Mouse (Mus musculus) stomach, embryonic 16.5 days (tissue): ENCODE results near the gene Trmt1. TPM values are rescaled to one million over a fixed set of nuclear protein-coding genes. Genes with fewer than 3 reads are reported as not detected.
A peak's percentile ranks its signal among the peaks of the same experiment; 100 is the strongest.

ENCODE experiments used
- ATAC-seq: fragments of 200-750 bp; cut with Nextera tagmentation; 2 replicates; pipeline ENCODE4 v1.8.0; 2017; ENCODE audit warnings: moderate number of reproducible peaks, moderate TSS enrichment; ENCODE audit not compliant: insufficient read depth, low FRiP score
- H3K27ac ChIP-seq: fragments of 300-500 bp; sonication (generic); 2 replicates; pipeline ENCODE4 v1.5.1; 2014; ENCODE audit warnings: low read length
- H3K27me3 ChIP-seq: fragments of 300-500 bp; sonication (generic); 2 replicates; pipeline ENCODE4 v1.6.1; 2014; ENCODE audit warnings: low read length, control low read depth, mixed read lengths; ENCODE audit not compliant: control insufficient read depth, insufficient read depth
- H3K36me3 ChIP-seq: fragments of 300-500 bp; sonication (generic); 2 replicates; pipeline ENCODE4 v1.6.1; 2014; ENCODE audit warnings: low read length; ENCODE audit not compliant: control insufficient read depth, insufficient read depth
- H3K4me1 ChIP-seq: fragments of 300-500 bp; sonication (generic); 2 replicates; pipeline ENCODE4 v1.6.1; 2014; ENCODE audit warnings: low read length, control low read depth, mixed read lengths; ENCODE audit not compliant: control insufficient read depth, insufficient read depth
- H3K4me2 ChIP-seq: fragments of 300-500 bp; sonication (generic); 2 replicates; pipeline ENCODE4 v1.6.1; 2014; ENCODE audit warnings: low read depth, low read length, mixed read lengths
- H3K4me3 ChIP-seq: fragments of 300-500 bp; sonication (generic); replicated peaks from 2 replicates; pipeline ENCODE4 v1.5.1; 2014; ENCODE audit warnings: mild to moderate bottlenecking, low read length
- H3K9ac ChIP-seq: fragments of 300-500 bp; sonication (generic); 2 replicates; pipeline ENCODE4 v1.6.1; 2014; ENCODE audit warnings: low read length
- H3K9me3 ChIP-seq: fragments of 300-500 bp; sonication (generic); replicated peaks from 2 replicates; pipeline ENCODE4 v1.6.1; 2016; ENCODE audit warnings: low read length, control low read depth; ENCODE audit not compliant: control insufficient read depth
- WGBS: fragments of 180-500 bp; shearing (Covaris S2); extraction: QIAGEN DNeasy Blood & Tissue Kit; methylation state at CpG from one replicate; pipeline ENCODE4 v1.1.7; 2014; 5-methylcytosine and 5-hydroxymethylcytosine counted together
- polyA plus RNA-seq: library from polyadenylated mRNA; unstranded; fragments of >200 nt; fragmentation: Nextera tagmentation; extraction: Ambion mirVana; gene quantifications from 2 replicates; pipeline ENCODE4 v1.2.1, GENCODE M21; 2015

The Trmt1 gene
- polyA plus RNA-seq, 1 experiment from 2014 or later = 53.7 TPM

- Histone ChIP-seq H3K4me1 (peaks cover 59% of the 10 kb centered on the region), H3K9me3 (no peaks in the 10 kb centered on the region), H3K9ac (peak overlapping the region; percentile 43), H3K27ac (peak overlapping the region; percentile 95), H3K36me3 (peaks cover 4% of the 10 kb centered on the region; the same call in 1 of the 2 replicates), H3K27me3 (no peaks in the 10 kb centered on the region), H3K4me2 (no peak overlapping the region), H3K4me3 (no peak overlapping the region)
- WGBS = 17% methylated on average over 17 of the region's 17 CpGs
- no peak for ATAC-seq
These were observed 59.2 kb downstream of the Trmt1 start for GRCm38 (mm10) chr8:84745032-84745925.

Other genes starting within 250 kb of the Trmt1 start
- 62.4 and 69.5 TPM in 2 replicates for gene Ier2, start 23.5 kb upstream of the Trmt1 start, polyA plus RNA-seq
- gene Nacc1, start 1.6 kb downstream of the Trmt1 start, polyA plus RNA-seq = 14.4 and 14.5 TPM in 2 replicates
- gene Lyl1, start 15.2 kb downstream of the Trmt1 start, polyA plus RNA-seq = 6.0 and 8.3 TPM in 2 replicates
- gene G430095P16Rik, start 36.7 kb downstream of the Trmt1 start, polyA plus RNA-seq = 3.2 and 4.1 TPM in 2 replicates
- gene Nfix, start 114.0 kb downstream of the Trmt1 start, polyA plus RNA-seq = 36.5 and 37.8 TPM in 2 replicates
- 6.0 and 7.2 TPM in 2 replicates for gene Dand5, start 136.5 kb downstream of the Trmt1 start, polyA plus RNA-seq
- gene Gadd45gip1, start 145.2 kb downstream of the Trmt1 start, polyA plus RNA-seq = 42.0 and 49.5 TPM in 2 replicates
- 106 and 122 TPM in 2 replicates for gene Rad23a, start 154.4 kb downstream of the Trmt1 start, polyA plus RNA-seq
- gene Calr, start 160.6 kb downstream of the Trmt1 start, polyA plus RNA-seq = 1,028 and 1,118 TPM in 2 replicates
- 85.9 and 91.5 TPM in 2 replicates for gene Farsa, start 170.7 kb downstream of the Trmt1 start, polyA plus RNA-seq
- 44.9 and 49.0 TPM in 2 replicates for gene Syce2, start 185.8 kb downstream of the Trmt1 start, polyA plus RNA-seq
- 41.1 and 45.8 TPM in 2 replicates for gene Gcdh, start 207.6 kb downstream of the Trmt1 start, polyA plus RNA-seq
- gene Klf1, start 215.6 kb downstream of the Trmt1 start, polyA plus RNA-seq = 15.7 and 18.4 TPM in 2 replicates
- gene Dnase2a, start 222.3 kb downstream of the Trmt1 start, polyA plus RNA-seq = 14.0 and 14.4 TPM in 2 replicates